Mouse (Mus musculus): Measurements from ENCODE around the gene Ccdc12. TPM values are rescaled to one million over a fixed set of nuclear protein-coding genes. Genes with fewer than 3 reads are reported as not detected.

Ccdc12 gene
- polyA plus RNA-seq, 1 experiment from 2014 or later: 106 TPM

GRCm38 (mm10) chr9:110715426-110715825 lies 59.1 kb downstream of the Ccdc12 start:
- no peak overlapping the region for H3K27ac ChIP-seq (replicated peaks; ENCODE audit: low read depth, low read length)
- whole genome bisulfite sequencing: 66% methylated on average over 1 of the region's 1 CpGs
- H3K9ac ChIP-seq (replicated peaks; ENCODE audit: low read length): no peak overlapping the region
- H3K4me2 ChIP-seq (ENCODE audit: low read length): no peak overlapping the region
- H3K4me1 ChIP-seq (ENCODE audit: control insufficient read depth, insufficient read depth, low read length): no peaks in the 10 kb centered on the region
- no peak overlapping the region for H3K4me3 ChIP-seq (replicated peaks; ENCODE audit: low read depth, low read length)
- H3K9me3 ChIP-seq (ENCODE audit: control insufficient read depth, low read length): no peaks in the 10 kb centered on the region
- H3K36me3 ChIP-seq (ENCODE audit: control insufficient read depth, insufficient read depth, low read length): peaks cover 40% of the 10 kb centered on the region
- ATAC-seq (ENCODE audit: low FRiP score, low TSS enrichment): no peak
- H3K27me3 ChIP-seq (ENCODE audit: control insufficient read depth, insufficient read depth, low read length): no peaks in the 10 kb centered on the region
- peak; percentile 33 for DNase-seq

- ATAC-seq (ENCODE audit: low FRiP score, low TSS enrichment): no peak; the same call in 1 of the 2 replicates
- Histone ChIP-seq H3K4me1 (ENCODE audit: control insufficient read depth, insufficient read depth, low read length) (no peaks in the 10 kb centered on the region), H3K9ac (replicated peaks; ENCODE audit: low read length) (no peak overlapping the region), H3K4me3 (replicated peaks; ENCODE audit: low read depth, low read length) (no peak overlapping the region), H3K4me2 (ENCODE audit: low read length) (no peak overlapping the region), H3K27me3 (ENCODE audit: control insufficient read depth, insufficient read depth, low read length) (no peaks in the 10 kb centered on the region), H3K27ac (replicated peaks; ENCODE audit: low read depth, low read length) (no peak overlapping the region), H3K36me3 (ENCODE audit: control insufficient read depth, insufficient read depth, low read length) (peaks cover 33% of the 10 kb centered on the region), H3K9me3 (ENCODE audit: control insufficient read depth, low read length) (no peaks in the 10 kb centered on the region)
- 37% methylated on average over 4 of the region's 4 CpGs for WGBS
- peak; percentile 86 for DNase-seq
Measured at GRCm38 (mm10) chr9:110716775-110717174, 60.5 kb downstream of the Ccdc12 start.

- WGBS: 94% methylated on average over 6 of the region's 6 CpGs
- ATAC-seq (ENCODE audit: low FRiP score, low TSS enrichment): no peak
Measured at GRCm38 (mm10) chr9:110718071-110718470, 61.8 kb downstream of the Ccdc12 start.

GRCm38 (mm10) chr9:110718810-110719209 lies 62.5 kb downstream of the Ccdc12 start:
- Histone ChIP-seq H3K4me1 (ENCODE audit: control insufficient read depth, insufficient read depth, low read length) (no peaks in the 10 kb centered on the region), H3K36me3 (ENCODE audit: control insufficient read depth, insufficient read depth, low read length) (peaks cover 21% of the 10 kb centered on the region), H3K27me3 (ENCODE audit: control insufficient read depth, insufficient read depth, low read length) (no peaks in the 10 kb centered on the region), H3K9ac (replicated peaks; ENCODE audit: low read length) (no peak overlapping the region), H3K4me2 (ENCODE audit: low read length) (no peak overlapping the region), H3K27ac (replicated peaks; ENCODE audit: low read depth, low read length) (no peak overlapping the region), H3K4me3 (replicated peaks; ENCODE audit: low read depth, low read length) (no peak overlapping the region), H3K9me3 (ENCODE audit: control insufficient read depth, low read length) (no peaks in the 10 kb centered on the region)
- no peak for ATAC-seq (ENCODE audit: low FRiP score, low TSS enrichment)
- no peak for DNase-seq
- WGBS: 77% methylated on average over 3 of the region's 3 CpGs

More at GRCm38 (mm10) chr9:110718071-110718470, 61.8 kb downstream of the Ccdc12 start:
- Histone ChIP-seq H3K4me1 (ENCODE audit: control insufficient read depth, insufficient read depth, low read length) (no peaks in the 10 kb centered on the region), H3K9me3 (ENCODE audit: control insufficient read depth, low read length) (no peaks in the 10 kb centered on the region), H3K9ac (replicated peaks; ENCODE audit: low read length) (no peak overlapping the region), H3K4me3 (replicated peaks; ENCODE audit: low read depth, low read length) (no peak overlapping the region), H3K27me3 (ENCODE audit: control insufficient read depth, insufficient read depth, low read length) (no peaks in the 10 kb centered on the region), H3K36me3 (ENCODE audit: control insufficient read depth, insufficient read depth, low read length) (peaks cover 22% of the 10 kb centered on the region), H3K4me2 (ENCODE audit: low read length) (no peak overlapping the region), H3K27ac (replicated peaks; ENCODE audit: low read depth, low read length) (no peak overlapping the region)
- no peak for DNase-seq

- Histone ChIP-seq H3K9ac (replicated peaks; ENCODE audit: low read length) (no peak overlapping the region), H3K4me1 (ENCODE audit: control insufficient read depth, insufficient read depth, low read length) (no peaks in the 10 kb centered on the region), H3K36me3 (ENCODE audit: control insufficient read depth, insufficient read depth, low read length) (peaks cover 15% of the 10 kb centered on the region), H3K4me2 (ENCODE audit: low read length) (no peak overlapping the region), H3K27ac (replicated peaks; ENCODE audit: low read depth, low read length) (no peak overlapping the region), H3K9me3 (ENCODE audit: control insufficient read depth, low read length) (no peaks in the 10 kb centered on the region), H3K4me3 (replicated peaks; ENCODE audit: low read depth, low read length) (no peak overlapping the region), H3K27me3 (ENCODE audit: control insufficient read depth, insufficient read depth, low read length) (no peaks in the 10 kb centered on the region)
- DNase-seq (no peak), ATAC-seq (ENCODE audit: low FRiP score, low TSS enrichment) (no peak)
- WGBS: 76% methylated on average over 5 of the region's 5 CpGs
Measured at GRCm38 (mm10) chr9:110719977-110720376, 63.7 kb downstream of the Ccdc12 start.

GRCm38 (mm10) chr9:110722060-110722459 lies 65.8 kb downstream of the Ccdc12 start:
- no peaks in the 10 kb centered on the region for H3K9me3 ChIP-seq (ENCODE audit: control insufficient read depth, low read length)
- H3K4me1 ChIP-seq (ENCODE audit: control insufficient read depth, insufficient read depth, low read length): peaks cover 13% of the 10 kb centered on the region
- peaks cover 6% of the 10 kb centered on the region; the same call in 1 of the 2 replicates for H3K36me3 ChIP-seq (ENCODE audit: control insufficient read depth, insufficient read depth, low read length)
- no peak overlapping the region for H3K4me2 ChIP-seq (ENCODE audit: low read length)
- no peak overlapping the region for H3K27ac ChIP-seq (replicated peaks; ENCODE audit: low read depth, low read length)
- H3K27me3 ChIP-seq (ENCODE audit: control insufficient read depth, insufficient read depth, low read length): peaks cover 2% of the 10 kb centered on the region; the same call in 1 of the 2 replicates
- no peak overlapping the region for H3K9ac ChIP-seq (replicated peaks; ENCODE audit: low read length)
- H3K4me3 ChIP-seq (replicated peaks; ENCODE audit: low read depth, low read length): no peak overlapping the region
- ATAC-seq (ENCODE audit: low FRiP score, low TSS enrichment) (no peak), DNase-seq (no peak)
- 82% methylated on average over 10 of the region's 10 CpGs for WGBS

GRCm38 (mm10) chr9:110725721-110726135 lies 69.4 kb downstream of the Ccdc12 start:
- peaks cover 12% of the 10 kb centered on the region for H3K27me3 ChIP-seq (ENCODE audit: control insufficient read depth, insufficient read depth, low read length)
- DNase-seq (peak; percentile 61), ATAC-seq (ENCODE audit: low FRiP score, low TSS enrichment) (peak; percentile 25; the same call in 1 of the 2 replicates)
- H3K27ac ChIP-seq (replicated peaks; ENCODE audit: low read depth, low read length): no peak overlapping the region
- peaks cover 18% of the 10 kb centered on the region for H3K4me1 ChIP-seq (ENCODE audit: control insufficient read depth, insufficient read depth, low read length)
- H3K9ac ChIP-seq (replicated peaks; ENCODE audit: low read length): no peak overlapping the region
- H3K4me2 ChIP-seq (ENCODE audit: low read length): no peak overlapping the region
- H3K4me3 ChIP-seq (replicated peaks; ENCODE audit: low read depth, low read length): no peak overlapping the region
- 0 out of 2 replicates have a peak, but pooled peaks cover 4% of the 10 kb centered on the region for H3K36me3 ChIP-seq (ENCODE audit: control insufficient read depth, insufficient read depth, low read length)
- WGBS: 13% methylated on average over 9 of the region's 9 CpGs
- no peaks in the 10 kb centered on the region for H3K9me3 ChIP-seq (ENCODE audit: control insufficient read depth, low read length)

- ATAC-seq (ENCODE audit: low FRiP score, low TSS enrichment) (no peak), DNase-seq (peak; percentile 71)
- 12% methylated on average over 33 of the region's 33 CpGs for WGBS
- peak overlapping the region; percentile 31; the same call in 1 of the 2 replicates for H3K9ac ChIP-seq (replicated peaks; ENCODE audit: low read length)
- H3K36me3 ChIP-seq (ENCODE audit: control insufficient read depth, insufficient read depth, low read length): 0 out of 2 replicates have a peak, but pooled peaks cover 4% of the 10 kb centered on the region
- peak overlapping the region; percentile 27 for H3K4me3 ChIP-seq (replicated peaks; ENCODE audit: low read depth, low read length)
- peaks cover 18% of the 10 kb centered on the region for H3K4me1 ChIP-seq (ENCODE audit: control insufficient read depth, insufficient read depth, low read length)
- peak overlapping the region; percentile 56 for H3K4me2 ChIP-seq (ENCODE audit: low read length)
- H3K27me3 ChIP-seq (ENCODE audit: control insufficient read depth, insufficient read depth, low read length): peaks cover 12% of the 10 kb centered on the region
- H3K9me3 ChIP-seq (ENCODE audit: control insufficient read depth, low read length): no peaks in the 10 kb centered on the region
- no peak overlapping the region for H3K27ac ChIP-seq (replicated peaks; ENCODE audit: low read depth, low read length)
Measured at GRCm38 (mm10) chr9:110726867-110727266, 70.6 kb downstream of the Ccdc12 start.

- H3K4me1 ChIP-seq (ENCODE audit: control insufficient read depth, insufficient read depth, low read length): peaks cover 31% of the 10 kb centered on the region
- no peak overlapping the region for H3K4me2 ChIP-seq (ENCODE audit: low read length)
- H3K36me3 ChIP-seq (ENCODE audit: control insufficient read depth, insufficient read depth, low read length): no peaks in the 10 kb centered on the region
- peaks cover 18% of the 10 kb centered on the region for H3K27me3 ChIP-seq (ENCODE audit: control insufficient read depth, insufficient read depth, low read length)
- no peak overlapping the region for H3K27ac ChIP-seq (replicated peaks; ENCODE audit: low read depth, low read length)
- ATAC-seq (ENCODE audit: low FRiP score, low TSS enrichment): no peak
- WGBS: 22% methylated on average over 8 of the region's 8 CpGs
- H3K9me3 ChIP-seq (ENCODE audit: control insufficient read depth, low read length): no peaks in the 10 kb centered on the region
- H3K9ac ChIP-seq (replicated peaks; ENCODE audit: low read length): no peak overlapping the region
- H3K4me3 ChIP-seq (replicated peaks; ENCODE audit: low read depth, low read length): no peak overlapping the region
- peak; percentile 78 for DNase-seq
Measured at GRCm38 (mm10) chr9:110729841-110730240, 73.5 kb downstream of the Ccdc12 start.

Measured in midbrain, embryonic 14.5 days (tissue).